Mouse (Mus musculus): ENCODE measurements around the gene Chmp6.
A peak's percentile ranks its signal among the peaks of the same experiment; 100 is the strongest.

Gene Chmp6

DNA sequence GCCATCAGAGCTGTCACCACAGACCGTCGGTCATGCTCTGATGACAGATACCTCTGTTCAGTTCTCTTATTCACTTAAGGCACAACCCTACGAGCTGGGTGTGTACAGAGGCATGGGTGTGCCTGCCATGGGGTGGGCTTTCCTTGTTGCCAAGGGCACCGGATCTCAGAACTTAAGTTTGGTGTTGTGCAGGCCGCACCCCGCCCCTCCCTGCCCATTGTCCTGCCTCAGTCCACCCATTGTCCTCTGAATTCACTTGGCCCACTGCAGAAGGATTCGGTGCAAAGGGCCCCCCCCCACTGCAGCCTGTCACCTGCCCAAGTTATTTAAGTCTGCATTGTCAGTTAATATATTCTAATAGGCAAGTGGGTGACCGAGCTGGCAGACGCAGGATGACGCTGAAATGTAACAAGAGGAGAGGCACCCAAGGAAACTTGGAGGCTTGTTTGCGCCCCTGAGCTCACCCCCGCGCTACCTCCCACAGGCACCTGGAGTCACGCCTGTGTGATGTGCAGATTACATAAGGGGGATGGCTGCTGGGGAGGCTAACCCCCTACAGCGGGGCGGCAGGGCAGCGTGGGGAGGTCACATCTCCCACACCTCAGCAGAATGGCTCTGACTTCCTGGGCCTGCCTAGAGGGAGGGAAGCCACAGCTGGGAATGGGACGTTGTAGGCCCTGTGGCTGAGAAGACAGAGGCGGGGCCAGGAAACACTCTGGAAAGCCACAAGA is 24.7 kb downstream of the Chmp6 start:
- DNase-seq (ENCODE audit: low read depth), result peak; percentile 36

- DNase-seq (ENCODE audit: low read depth), result no peak
Measured at GRCm38 (mm10) chr11:119939073-119939710, 26.0 kb downstream of the Chmp6 start.

GRCm38 (mm10) chr11:119939711-119940106 is 26.5 kb downstream of the Chmp6 start:
- no peak for DNase-seq (ENCODE audit: low read depth)

GRCm38 (mm10) chr11:119940142-119940541 is 26.9 kb downstream of the Chmp6 start:
- DNase-seq (ENCODE audit: low read depth), result no peak

- no peak for DNase-seq (ENCODE audit: low read depth)
Measured at GRCm38 (mm10) chr11:119941794-119942193, 28.6 kb downstream of the Chmp6 start.

- no peak for DNase-seq (ENCODE audit: low read depth)
Measured at GRCm38 (mm10) chr11:119942201-119942726, 29.0 kb downstream of the Chmp6 start.

DNA sequence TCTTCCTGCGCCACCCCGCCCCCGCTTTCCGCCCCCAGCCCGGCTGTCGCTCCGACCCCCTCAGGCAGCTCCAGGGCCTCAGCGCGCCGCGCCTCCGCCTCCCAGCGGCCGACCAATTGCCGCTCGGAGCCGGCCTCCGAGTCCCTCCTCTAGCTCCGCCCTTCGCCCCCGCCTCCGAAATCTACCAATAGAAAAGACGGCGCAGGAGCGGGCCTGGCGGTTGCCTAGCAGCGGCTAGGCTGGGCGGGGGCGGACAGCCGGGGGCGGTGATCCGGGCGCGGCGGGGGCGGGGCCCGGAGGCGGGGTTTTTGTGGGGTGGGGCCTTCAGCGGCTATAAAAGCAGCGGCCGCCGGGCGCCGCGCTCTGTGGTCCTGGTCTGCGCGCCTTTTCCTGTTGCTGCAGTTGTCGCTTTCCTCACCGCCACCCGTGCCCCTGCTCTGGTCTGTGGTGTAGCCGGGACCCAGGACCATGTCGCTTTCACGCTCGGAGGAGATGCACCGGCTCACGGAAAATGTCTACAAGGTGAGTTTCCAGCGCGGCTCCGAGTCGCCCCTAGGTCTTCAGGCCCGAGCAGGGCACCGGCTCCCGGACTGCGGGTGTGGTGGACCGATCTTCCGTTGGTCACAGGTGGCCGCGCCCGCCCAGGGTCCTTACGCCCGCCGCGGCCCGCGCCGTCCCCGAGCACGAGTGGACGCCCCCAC is 29.6 kb downstream of the Chmp6 start, which contains the start of gene Baiap2:
TSS of gene Baiap2 (plus strand) at position 37 of the 701 bp plus-strand sequence.
- peak; percentile 97 for DNase-seq (ENCODE audit: low read depth)

DNA sequence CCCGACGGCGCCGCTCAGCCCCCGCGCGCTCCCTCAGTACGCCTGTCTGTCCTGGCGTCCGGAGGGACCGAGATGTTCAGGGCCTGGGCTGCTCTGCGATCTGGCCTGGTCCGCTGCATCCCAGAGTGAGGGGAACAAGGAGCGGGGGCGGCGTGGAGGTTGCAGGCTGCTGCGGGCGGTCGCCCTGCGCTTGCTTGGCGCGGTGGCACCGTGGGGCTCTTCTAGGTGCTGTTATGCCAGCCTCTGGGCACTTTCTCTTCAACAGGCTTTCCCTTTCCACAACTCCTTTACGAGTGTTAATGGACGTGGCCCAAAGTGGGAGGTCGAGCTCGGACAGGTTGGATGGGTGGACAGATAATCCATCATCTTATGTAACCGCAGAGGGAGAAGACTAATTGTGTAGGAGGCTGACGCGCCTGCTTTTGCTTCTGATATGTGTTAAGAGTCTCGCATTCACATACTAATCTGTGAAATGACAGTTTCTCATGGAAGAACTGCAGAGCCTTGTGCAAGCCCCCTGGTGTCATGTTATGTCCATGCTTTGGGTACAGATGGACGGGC is 30.3 kb downstream of the Chmp6 start:
- peak; percentile 58 for DNase-seq (ENCODE audit: low read depth)

GRCm38 (mm10) chr11:119945343-119945742 is 32.1 kb downstream of the Chmp6 start:
- DNase-seq (ENCODE audit: low read depth), result no peak

- no peak for DNase-seq (ENCODE audit: low read depth)
Measured at GRCm38 (mm10) chr11:119947426-119947825, 34.2 kb downstream of the Chmp6 start.

- peak; percentile 36 for DNase-seq (ENCODE audit: low read depth)
Measured at GRCm38 (mm10) chr11:119947897-119948296, 34.7 kb downstream of the Chmp6 start.

- peak; percentile 62 for DNase-seq (ENCODE audit: low read depth)
Measured at GRCm38 (mm10) chr11:119948305-119948704, 35.1 kb downstream of the Chmp6 start.

- no peak for DNase-seq (ENCODE audit: low read depth)
Measured at GRCm38 (mm10) chr11:119948803-119949202, 35.6 kb downstream of the Chmp6 start.

DNA sequence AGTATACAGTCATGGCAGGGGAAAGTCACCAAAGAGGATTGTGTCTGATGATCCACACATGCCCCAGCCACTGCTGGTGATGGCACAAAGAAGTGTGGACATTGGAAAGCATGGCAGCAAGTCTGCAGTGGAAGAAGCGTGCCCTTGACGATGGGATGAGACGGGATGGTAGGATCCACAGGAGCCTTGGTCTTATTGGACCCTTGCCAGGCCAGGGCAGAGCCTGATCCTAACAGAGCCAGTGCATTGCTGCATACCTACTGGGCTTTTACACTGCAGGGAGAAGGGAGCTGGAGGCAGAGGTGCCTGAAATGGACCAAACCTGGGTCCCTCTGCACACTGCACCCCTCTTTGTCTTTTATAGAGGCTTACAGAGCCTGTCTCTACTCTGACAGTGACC is 37.3 kb downstream of the Chmp6 start:
- DNase-seq (ENCODE audit: low read depth), result no peak

- no peak for DNase-seq (ENCODE audit: low read depth)
Measured at GRCm38 (mm10) chr11:119951326-119951725, 38.1 kb downstream of the Chmp6 start.

DNA sequence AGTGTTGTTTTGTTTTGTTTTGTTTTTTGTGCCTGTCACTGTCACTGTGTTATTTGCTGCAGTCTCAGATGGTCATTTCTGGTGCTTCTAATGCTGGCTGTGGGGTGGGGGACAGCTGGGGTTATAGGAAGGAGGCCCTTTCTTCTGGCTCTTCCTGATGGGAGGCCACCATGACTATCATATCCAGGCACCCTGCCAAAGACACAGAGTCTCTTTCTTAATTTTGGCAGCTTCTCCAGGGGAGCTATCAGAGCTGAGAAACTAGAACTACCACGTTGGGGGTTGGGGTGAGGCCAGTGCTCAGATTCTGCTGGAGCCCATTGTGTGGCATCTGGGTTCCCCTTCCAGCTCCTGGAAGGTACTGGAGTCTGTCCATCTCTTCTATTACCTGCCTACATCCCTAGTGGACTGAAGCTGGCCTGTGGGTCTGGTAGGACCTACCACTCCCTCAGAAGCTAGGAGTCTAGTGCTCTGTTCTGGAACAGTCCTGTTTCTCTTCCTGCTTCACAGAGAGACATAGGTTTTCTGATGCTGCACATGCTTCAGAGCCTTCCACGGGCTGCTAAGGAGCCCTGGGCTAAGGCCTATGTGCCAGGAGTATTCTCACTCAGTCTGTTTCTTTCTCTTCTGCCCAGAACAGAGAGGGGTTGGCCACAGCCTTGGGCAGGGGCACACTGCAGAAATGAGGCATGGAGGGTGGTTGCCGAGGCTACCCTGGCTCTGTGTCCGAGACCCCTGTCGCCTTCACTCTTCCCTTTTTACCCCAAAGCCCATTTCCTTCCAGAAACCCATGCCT is 39.4 kb downstream of the Chmp6 start:
- peak; percentile 76 for DNase-seq (ENCODE audit: low read depth)

GRCm38 (mm10) chr11:119954233-119954632 is 41.0 kb downstream of the Chmp6 start:
- peak; percentile 49 for DNase-seq (ENCODE audit: low read depth)

- peak; percentile 37 for DNase-seq (ENCODE audit: low read depth)
Measured at GRCm38 (mm10) chr11:119954749-119955337, 41.6 kb downstream of the Chmp6 start.

GRCm38 (mm10) chr11:119955432-119955831 is 42.2 kb downstream of the Chmp6 start:
- DNase-seq (ENCODE audit: low read depth), result no peak

DNA sequence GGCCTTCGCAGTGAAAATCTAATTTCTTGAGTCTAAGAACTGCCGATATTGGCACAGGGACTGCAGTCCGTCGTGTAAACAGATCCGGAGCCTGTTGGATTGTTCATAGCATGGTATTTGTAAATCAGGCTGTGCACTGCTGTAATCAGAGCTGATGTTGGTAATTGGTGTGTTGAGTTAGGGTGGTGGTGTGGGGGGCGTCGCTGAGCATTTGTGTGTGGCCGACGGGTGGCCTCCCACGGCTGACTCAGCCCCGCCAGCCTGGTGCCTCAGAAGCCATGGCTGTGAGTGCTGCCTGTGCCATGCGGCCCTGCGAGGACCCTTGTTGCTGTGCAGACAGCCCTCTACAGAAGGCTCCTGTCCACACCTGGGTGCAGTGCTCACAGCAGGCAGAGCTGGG is 43.3 kb downstream of the Chmp6 start:
- no peak for DNase-seq (ENCODE audit: low read depth)

- DNase-seq (ENCODE audit: low read depth), result no peak
Measured at GRCm38 (mm10) chr11:119958856-119959255, 45.6 kb downstream of the Chmp6 start.

Data from 416B (cell line).